Mouse (Mus musculus) CH12.LX (cell line): ENCODE data around the gene 4930404N11Rik.

Source experiments
- CTCF ChIP-seq, 2 experiments: IDR thresholded peaks in 1 of 2; conservative IDR thresholded peaks in 1 of 2; 2 replicates each; pipeline ENCODE4 v1.5.1; 2011 to 2012; ENCODE audit warnings: low read depth in 2 of 2, low read length in 2 of 2, improper control_type of control experiment in 1 of 2, inconsistent platforms in 1 of 2, mild to moderate bottlenecking in 1 of 2, moderate library complexity in 1 of 2
- E2F4 ChIP-seq: IDR thresholded peaks from 2 replicates; pipeline ENCODE4 v1.6.1; 2011; ENCODE audit warnings: low read depth, low read length, improper control_type of control experiment; ENCODE audit not compliant: insufficient replicate concordance
- HCFC1 ChIP-seq: IDR thresholded peaks from 2 replicates; pipeline ENCODE4 v1.6.1; 2012; ENCODE audit warnings: low read depth, mild to moderate bottlenecking, inconsistent platforms, low read length, improper control_type of control experiment
- JUND ChIP-seq: conservative IDR thresholded peaks from 2 replicates; pipeline ENCODE4 v1.6.1; 2011; ENCODE audit warnings: low read depth, low read length, improper control_type of control experiment
- MEF2A ChIP-seq: IDR thresholded peaks from 2 replicates; pipeline ENCODE4 v1.6.1; 2014; ENCODE audit warnings: low read depth, mild to moderate bottlenecking, inconsistent platforms, low read length, improper control_type of control experiment, borderline replicate concordance
- MXI1 ChIP-seq: IDR thresholded peaks from 2 replicates; pipeline ENCODE4 v1.6.1; 2011; ENCODE audit warnings: mild to moderate bottlenecking, low read depth, low read length, improper control_type of control experiment
- POLR2A ChIP-seq: IDR thresholded peaks from 2 replicates; pipeline ENCODE4 v1.6.1; 2011; ENCODE audit warnings: low read depth, mild to moderate bottlenecking, improper control_type of control experiment, low read length
- RCOR1 ChIP-seq: conservative IDR thresholded peaks from 2 replicates; pipeline ENCODE4 v1.6.1; 2012; ENCODE audit warnings: low read depth, mild to moderate bottlenecking, inconsistent platforms, low read length, improper control_type of control experiment
- TCF12 ChIP-seq: IDR thresholded peaks from 2 replicates; pipeline ENCODE4 v1.6.1; 2014; ENCODE audit warnings: low read depth, mild to moderate bottlenecking, inconsistent platforms, low read length, improper control_type of control experiment
- USF1 ChIP-seq: IDR thresholded peaks from 2 replicates; pipeline ENCODE4 v1.6.1; 2014; ENCODE audit warnings: low read depth, mild to moderate bottlenecking, inconsistent platforms, low read length, improper control_type of control experiment
- ZC3H11A ChIP-seq: IDR thresholded peaks from 2 replicates; pipeline ENCODE4 v1.6.1; 2012; ENCODE audit warnings: low read depth, mild to moderate bottlenecking, inconsistent platforms, low read length, improper control_type of control experiment

- no peak for TF ChIP-seq CTCF (conservative IDR thresholded peaks at IDR 0.05 in 1 of 2, IDR thresholded peaks at IDR 0.05 in 1 of 2; ENCODE audit: low read depth in 2 of 2, low read length in 2 of 2)
- no peak for TF ChIP-seq USF1
- TF ChIP-seq E2F4: no peak
- TF ChIP-seq POLR2A: no peak
- no peak for TF ChIP-seq ZC3H11A
- TF ChIP-seq MXI1: no peak
- no peak for TF ChIP-seq HCFC1
- TF ChIP-seq JUND: no peak
- no peak for TF ChIP-seq TCF12
- TF ChIP-seq MEF2A: no peak
- TF ChIP-seq RCOR1: no peak
These were observed 37.7 kb downstream of the 4930404N11Rik start for GRCm38 (mm10) chr10:81327959-81328358.
